Comparison of ENCODE assay signal across 18 mouse cellular contexts in the genomic region with DNA sequence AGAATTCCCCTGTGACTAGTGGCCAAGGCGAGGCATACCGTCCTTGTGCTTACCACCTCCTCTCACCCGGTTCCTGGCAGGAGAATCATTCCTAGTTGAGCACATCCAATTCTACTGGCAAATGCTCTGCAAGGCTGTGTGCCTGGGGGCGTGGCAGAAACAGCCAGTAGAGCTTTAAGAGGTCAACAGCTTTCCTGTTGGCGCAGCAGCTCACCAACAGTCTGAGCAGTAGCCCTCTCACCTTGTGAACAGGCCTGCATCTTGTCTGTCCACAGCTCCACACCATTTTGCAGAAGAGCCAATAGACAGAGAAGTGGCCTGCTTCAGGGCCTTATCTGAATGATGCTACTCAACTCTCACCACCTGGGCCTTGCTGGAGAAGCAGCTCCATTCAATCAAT. TPM values are rescaled to one million over a fixed set of nuclear protein-coding genes. Genes with fewer than 3 reads are reported as not detected.
DNase-seq lines count a peak whose midpoint lies in the region; ATAC-seq and TF ChIP-seq lines count a peak whose summit lies in the region.
"Had no signal": no experiment of that assay in that cellular context is flagged by ENCODE, and none has a peak within 500 bp of the region (broad histone marks: within the 10 kb centered on the region; RNA-seq: fewer than 3 reads in every experiment).

No protein-coding gene starts in this region.

- H3K36me3 ChIP-seq in heart, embryonic 10.5 days, result no peaks in the 10 kb centered on the region
- no peaks in the 10 kb centered on the region for H3K36me3 ChIP-seq in kidney, adult 2 months (ENCODE audit: control insufficient read depth, insufficient read depth, low read length)
- H3K36me3 ChIP-seq in kidney, embryonic 15.5 days, result no peaks in the 10 kb centered on the region
- no peaks in the 10 kb centered on the region for H3K36me3 ChIP-seq in intestine, postnatal 0 days (ENCODE audit: control insufficient read depth, insufficient read depth)
- H3K36me3 ChIP-seq: embryonic facial prominence, embryonic 12.5 days; limb, embryonic 12.5 days; liver, embryonic 15.5 days; midbrain, embryonic 12.5 days had no signal

- no peak overlapping the region for H3K4me3 ChIP-seq in heart, embryonic 10.5 days
- no peak overlapping the region for H3K4me3 ChIP-seq in kidney, adult 2 months (ENCODE audit: insufficient read depth, low read depth, low read length)
- no peak overlapping the region for H3K4me3 ChIP-seq in kidney, embryonic 15.5 days (replicated peaks)
- no peak overlapping the region for H3K4me3 ChIP-seq in intestine, postnatal 0 days (ENCODE audit: low read depth, low read length)
- H3K4me3 ChIP-seq: embryonic facial prominence, embryonic 12.5 days; layer of hippocampus, adult 2 months; left cerebral cortex, adult 2 months; limb, embryonic 12.5 days; liver, embryonic 15.5 days; midbrain, embryonic 12.5 days had no signal

- H3K4me1 ChIP-seq in heart, embryonic 10.5 days, result peaks cover 18% of the 10 kb centered on the region
- H3K4me1 ChIP-seq in kidney, adult 2 months (ENCODE audit: control insufficient read depth, insufficient read depth, low read length), result peaks cover 6% of the 10 kb centered on the region; the same call in 1 of the 2 replicates
- H3K4me1 ChIP-seq in kidney, embryonic 15.5 days, result peaks cover 11% of the 10 kb centered on the region
- H3K4me1 ChIP-seq in intestine, postnatal 0 days (replicated peaks; ENCODE audit: control insufficient read depth, insufficient read depth, low read length), result peaks cover 15% of the 10 kb centered on the region
- H3K4me1 ChIP-seq: embryonic facial prominence, embryonic 12.5 days; liver, embryonic 15.5 days; midbrain, embryonic 12.5 days had no signal

- no peak for ATAC-seq in kidney, embryonic 15.5 days (replicated peaks; ENCODE audit: low FRiP score)
- no peak for ATAC-seq in intestine, postnatal 0 days
- no peak for ATAC-seq in erythroblast, adult 5-6 weeks (replicated peaks; ENCODE audit: low FRiP score, poor library complexity, severe bottlenecking)
- ATAC-seq: forebrain, postnatal 0 days had no signal

- no peak overlapping the region for H3K27ac ChIP-seq in heart, embryonic 10.5 days
- no peak overlapping the region for H3K27ac ChIP-seq in kidney, adult 2 months (ENCODE audit: insufficient read depth, low read depth, low read length)
- no peak overlapping the region for H3K27ac ChIP-seq in kidney, embryonic 15.5 days
- peak overlapping the region; percentile 41; the same call in 1 of the 2 replicates for H3K27ac ChIP-seq in intestine, postnatal 0 days (ENCODE audit: low read depth, low read length)
- H3K27ac ChIP-seq: embryonic facial prominence, embryonic 12.5 days; layer of hippocampus, adult 2 months; left cerebral cortex, adult 2 months; limb, embryonic 12.5 days; liver, embryonic 15.5 days; macrophage; midbrain, embryonic 12.5 days had no signal

- peaks cover 84% of the 10 kb centered on the region for H3K27me3 ChIP-seq in heart, embryonic 10.5 days (ENCODE audit: insufficient read depth, poor library complexity, severe bottlenecking)
- H3K27me3 ChIP-seq in kidney, adult 2 months (replicated peaks; ENCODE audit: control insufficient read depth, insufficient read depth, low read length), result no peaks in the 10 kb centered on the region
- peaks cover 63% of the 10 kb centered on the region for H3K27me3 ChIP-seq in kidney, embryonic 15.5 days
- H3K27me3 ChIP-seq in intestine, postnatal 0 days (replicated peaks; ENCODE audit: control insufficient read depth, insufficient read depth, low read length), result no peaks in the 10 kb centered on the region
- H3K27me3 ChIP-seq: liver, embryonic 15.5 days had no signal

- TF ChIP-seq CTCF in kidney, adult 2 months (conservative IDR thresholded peaks at IDR 0.05; ENCODE audit: insufficient read depth, insufficient read length, low read depth, low read length), result no peak
- TF ChIP-seq CTCF in intestine, postnatal 0 days (IDR thresholded peaks at IDR 0.05; ENCODE audit: low read depth), result no peak

- peak; percentile 91 for DNase-seq in heart, embryonic 10.5 days (ENCODE audit: low spot score)
- DNase-seq in heart, postnatal 4 days, result no peak
- peak; percentile 62 for DNase-seq in kidney, adult 2 months
- peak; percentile 21 for DNase-seq in retina, embryonic 14.5 days (ENCODE audit: low spot score)
- DNase-seq: adrenal gland, postnatal 10 days; cerebellum, adult 11-12 months; forebrain, postnatal 0 days; thymus, postnatal 4 days had no signal

- H3K9me3 ChIP-seq in heart, embryonic 10.5 days, result no peaks in the 10 kb centered on the region
- no peaks in the 10 kb centered on the region for H3K9me3 ChIP-seq in kidney, embryonic 15.5 days (replicated peaks)
- H3K9me3 ChIP-seq in intestine, postnatal 0 days (ENCODE audit: control insufficient read depth), result no peaks in the 10 kb centered on the region
- H3K9me3 ChIP-seq: embryonic facial prominence, embryonic 12.5 days; limb, embryonic 12.5 days; liver, embryonic 15.5 days; midbrain, embryonic 12.5 days had no signal

- TF ChIP-seq POLR2A in kidney, adult 2 months (IDR thresholded peaks at IDR 0.05; ENCODE audit: low read depth, low read length), result no peak

- no peak overlapping the region for H3K9ac ChIP-seq in kidney, embryonic 15.5 days
- no peak overlapping the region for H3K9ac ChIP-seq in intestine, postnatal 0 days (ENCODE audit: low read depth, low read length)
- H3K9ac ChIP-seq: embryonic facial prominence, embryonic 12.5 days; forebrain, postnatal 0 days; limb, embryonic 12.5 days; liver, embryonic 15.5 days; midbrain, embryonic 12.5 days had no signal

- no peak overlapping the region for H3K4me2 ChIP-seq in kidney, embryonic 15.5 days
- peak overlapping the region; percentile 60; the same call in 1 of the 2 replicates for H3K4me2 ChIP-seq in intestine, postnatal 0 days (replicated peaks; ENCODE audit: low read depth)
- H3K4me2 ChIP-seq: embryonic facial prominence, embryonic 12.5 days; limb, embryonic 12.5 days; liver, embryonic 15.5 days; midbrain, embryonic 12.5 days had no signal

- 28% methylated on average over 5 of the region's 5 CpGs for WGBS in heart, embryonic 10.5 days
- whole genome bisulfite sequencing in kidney, adult 2 months, result 47% methylated on average over 5 of the region's 5 CpGs
- 50% methylated on average over 5 of the region's 5 CpGs for WGBS in kidney, embryonic 15.5 days
- WGBS in intestine, postnatal 0 days, result 32% methylated on average over 5 of the region's 5 CpGs

RNA-seq across cellular contexts. Expression of gene Prdm1, which starts 50.2 kb away (rescaled TPM):
- 1.1 and 2.9 TPM in 2 replicates for polyA plus RNA-seq in heart, embryonic 10.5 days (2016; fragmentation: Nextera tagmentation; extraction: Ambion mirVana)
- total RNA-seq in heart, postnatal 4 days (2021), result 1 to 10 TPM; 2.4 to 2.5 TPM
- polyA plus RNA-seq in kidney, adult 2 months (2012; rRNA removed), result 1.8 and 1.9 TPM in 2 replicates
- polyA plus RNA-seq in kidney, embryonic 15.5 days (2015; fragmentation: Nextera tagmentation; extraction: Ambion mirVana), result 2.2 and 2.7 TPM in 2 replicates
- polyA plus RNA-seq in intestine, postnatal 0 days (2015; fragmentation: Nextera tagmentation; extraction: Ambion mirVana), result 17.7 and 21.2 TPM in 2 replicates
- 0.42 and 0.77 TPM in 2 replicates for total RNA-seq in erythroblast, adult 5-6 weeks (2015; ENCODE audit: low replicate concordance)
- 0.84 and 2.6 TPM in 2 replicates for total RNA-seq in erythroblast, adult 5-6 weeks (2017; ENCODE audit: low replicate concordance)
